Mouse (Mus musculus) kidney, adult 8-10 months (tissue): ENCODE measurements around the gene Cry2.
"Not testable (repeated sequence)": the region's sequence is repeated elsewhere in the genome, so short reads cannot be mapped to it uniquely, and the experiment has no call there.

Experiments
- DNase-seq, 2 experiments: peaks; one replicate each; pipeline ENCODE4 v3.0.0; 2022

Cry2 gene

GRCm38 (mm10) chr2:92433578-92434374 lies at the start of gene Cry2:
Gene Cry2, minus strand, starts transcription at chr2:92434043.
- peak; percentile 99 for DNase-seq

- no peak for DNase-seq
Observed at GRCm38 (mm10) chr2:92483505-92483904, 49.7 kb upstream of the Cry2 start.

GRCm38 (mm10) chr2:92482551-92482950 lies 48.7 kb upstream of the Cry2 start:
- no peak for DNase-seq

- no peak for DNase-seq
Observed at GRCm38 (mm10) chr2:92478313-92478688, 44.5 kb upstream of the Cry2 start.

GRCm38 (mm10) chr2:92477672-92478312 lies 43.9 kb upstream of the Cry2 start:
- DNase-seq, result no peak

GRCm38 (mm10) chr2:92476580-92476979 lies 42.7 kb upstream of the Cry2 start:
- DNase-seq, result not testable (repeated sequence)

- no peak for DNase-seq
Observed at GRCm38 (mm10) chr2:92475711-92476110, 41.9 kb upstream of the Cry2 start.

GRCm38 (mm10) chr2:92474920-92475319 lies 41.1 kb upstream of the Cry2 start:
- no peak for DNase-seq

GRCm38 (mm10) chr2:92471886-92472670 lies 38.2 kb upstream of the Cry2 start:
- no peak for DNase-seq

GRCm38 (mm10) chr2:92464690-92465089 lies 30.8 kb upstream of the Cry2 start:
- no peak for DNase-seq

- no peak for DNase-seq
Observed at GRCm38 (mm10) chr2:92461215-92461614, 27.4 kb upstream of the Cry2 start.

- peak; percentile 40 to 55 for DNase-seq
Observed at GRCm38 (mm10) chr2:92459921-92460707, 26.3 kb upstream of the Cry2 start, which contains the start of gene Slc35c1. Gene Slc35c1, minus strand, starts transcription at chr2:92460538.

- DNase-seq, result peak; percentile 82 to 87
Observed at GRCm38 (mm10) chr2:92459141-92459920, 25.5 kb upstream of the Cry2 start.

- no peak for DNase-seq
Observed at GRCm38 (mm10) chr2:92458481-92458880, 24.6 kb upstream of the Cry2 start.

- no peak for DNase-seq
Observed at GRCm38 (mm10) chr2:92456970-92457530, 23.2 kb upstream of the Cry2 start.

GRCm38 (mm10) chr2:92455704-92456103 lies 21.9 kb upstream of the Cry2 start:
- DNase-seq, result no peak

- DNase-seq, result no peak
Observed at GRCm38 (mm10) chr2:92454166-92454565, 20.3 kb upstream of the Cry2 start.

- no peak for DNase-seq
Observed at GRCm38 (mm10) chr2:92451126-92451525, 17.3 kb upstream of the Cry2 start.

GRCm38 (mm10) chr2:92447121-92447740 lies 13.4 kb upstream of the Cry2 start:
- DNase-seq, result no peak

GRCm38 (mm10) chr2:92446656-92447055 lies 12.8 kb upstream of the Cry2 start:
- peak; percentile 63 to 77 for DNase-seq

GRCm38 (mm10) chr2:92445890-92446289 lies 12.0 kb upstream of the Cry2 start:
- DNase-seq, result no peak
